Mouse (Mus musculus) limb, embryonic 10.5 days (tissue): Measurements from ENCODE around the gene Wiz. TPM values are rescaled to one million over a fixed set of nuclear protein-coding genes. Genes with fewer than 3 reads are reported as not detected.

Experiments
- DNase-seq: peaks from one replicate; pipeline ENCODE4 v3.0.0-alpha.2; 2017; ENCODE audit warnings: low spot score
- H3K27ac ChIP-seq: fragments of 300-500 bp; sonication (generic); 2 replicates; pipeline ENCODE4 v1.5.1; 2016; ENCODE audit warnings: mild to moderate bottlenecking
- H3K27me3 ChIP-seq: fragments of 300-500 bp; sonication (generic); 2 replicates; pipeline ENCODE4 v1.6.1; 2016; ENCODE audit warnings: low read depth, mild to moderate bottlenecking; ENCODE audit not compliant: poor library complexity, severe bottlenecking
- H3K36me3 ChIP-seq: fragments of 300-500 bp; sonication (generic); 2 replicates; pipeline ENCODE4 v1.6.1; 2016; ENCODE audit warnings: mild to moderate bottlenecking, moderate library complexity
- H3K4me1 ChIP-seq: fragments of 300-500 bp; sonication (generic); 2 replicates; pipeline ENCODE4 v1.6.1; 2016
- H3K4me3 ChIP-seq: fragments of 300-500 bp; sonication (generic); 2 replicates; pipeline ENCODE4 v1.5.1; 2016; ENCODE audit warnings: mild to moderate bottlenecking, moderate library complexity
- H3K9me3 ChIP-seq: fragments of 300-500 bp; sonication (generic); replicated peaks from 2 replicates; pipeline ENCODE4 v1.6.1; 2016; ENCODE audit warnings: mild to moderate bottlenecking
- WGBS: fragments of 180-500 bp; shearing (Covaris S2); methylation state at CpG from one replicate; pipeline ENCODE4 v1.1.7; 2016; 5-methylcytosine and 5-hydroxymethylcytosine counted together
- polyA plus RNA-seq: library from polyadenylated mRNA; unstranded; fragments of >200 nt; fragmentation: Nextera tagmentation; extraction: Ambion mirVana; gene quantifications from 2 replicates; pipeline ENCODE4 v1.2.1, GENCODE M21; 2016

Wiz gene
- polyA plus RNA-seq, 1 experiment from 2014 or later, result 36.7 TPM

DNA sequence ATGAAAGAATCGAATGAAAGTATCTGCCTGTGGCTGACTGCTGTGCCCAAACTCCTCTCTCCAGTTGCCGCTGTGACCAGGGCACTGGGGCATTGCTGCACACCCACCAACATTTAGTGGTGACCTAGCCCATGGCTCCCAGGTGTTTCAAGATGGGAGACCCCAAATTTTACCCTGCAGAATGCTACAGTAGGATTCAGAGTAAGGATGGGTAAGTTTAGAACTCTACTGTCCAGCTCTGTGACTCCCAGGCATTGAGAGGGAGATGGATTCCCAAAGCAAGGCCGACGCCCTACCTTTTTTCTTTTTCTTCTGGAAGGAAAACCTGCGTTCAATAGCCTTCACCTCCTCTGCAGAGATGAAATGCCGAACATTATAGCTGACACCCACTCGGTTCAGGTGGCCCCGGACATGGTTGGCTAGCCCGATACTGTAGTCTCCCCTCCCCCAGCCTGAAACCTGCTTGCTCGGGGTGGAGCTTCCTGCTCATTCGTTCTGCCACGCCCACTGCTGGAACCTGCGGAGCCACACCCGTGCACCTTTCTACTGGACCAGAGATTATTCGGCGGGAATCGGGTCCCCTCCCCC is 20.2 kb downstream of the Wiz start:
- peak overlapping the region; percentile 75 for H3K27ac ChIP-seq
- peak; percentile 54 for DNase-seq
- 11% methylated on average over 14 of the region's 17 CpGs for WGBS

DNA sequence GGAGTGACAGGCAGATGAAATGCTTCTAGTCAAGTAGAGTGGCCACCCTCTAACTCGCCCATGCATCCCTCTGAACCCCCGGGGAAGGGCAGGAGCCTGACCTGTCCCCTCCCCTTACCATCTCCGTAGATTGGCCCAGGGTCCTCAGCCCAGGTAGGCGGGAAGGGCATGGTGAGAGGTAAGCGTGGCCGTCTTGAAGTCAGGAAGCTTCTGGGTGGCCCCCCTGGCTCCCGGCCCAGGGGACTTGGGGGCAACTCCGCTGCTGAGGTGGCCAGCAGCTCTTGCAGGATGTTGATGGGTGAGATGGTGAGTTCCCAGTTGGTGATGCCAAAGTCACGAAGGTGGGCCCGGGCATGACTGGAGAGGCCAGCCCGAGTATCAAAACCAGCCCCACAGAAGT is 21.5 kb downstream of the Wiz start:
- peaks cover 5% of the 10 kb centered on the region for H3K36me3 ChIP-seq
- no peak for DNase-seq
- H3K4me3 ChIP-seq, result no peak overlapping the region
- no peaks in the 10 kb centered on the region for H3K9me3 ChIP-seq
- no peaks in the 10 kb centered on the region for H3K27me3 ChIP-seq
- H3K4me1 ChIP-seq, result peaks cover 32% of the 10 kb centered on the region
- no peak overlapping the region for H3K27ac ChIP-seq
- 88% methylated on average over 11 of the region's 11 CpGs for WGBS

More for the DNA sequence above, 20.2 kb downstream of the Wiz start:
- Histone ChIP-seq H3K27me3 (no peaks in the 10 kb centered on the region), H3K9me3 (no peaks in the 10 kb centered on the region), H3K36me3 (no peaks in the 10 kb centered on the region; the same call in 1 of the 2 replicates), H3K4me1 (peaks cover 21% of the 10 kb centered on the region), H3K4me3 (peak overlapping the region; percentile 42)

- H3K27ac ChIP-seq, result peak overlapping the region; percentile 98; the same call in 1 of the 2 replicates
- peaks cover 36% of the 10 kb centered on the region for H3K4me1 ChIP-seq
- H3K4me3 ChIP-seq, result no peak overlapping the region
- DNase-seq, result no peak
- no peaks in the 10 kb centered on the region for H3K9me3 ChIP-seq
- H3K36me3 ChIP-seq, result peaks cover 29% of the 10 kb centered on the region
- WGBS, result 73% methylated on average over 1 of the region's 1 CpGs
- no peaks in the 10 kb centered on the region for H3K27me3 ChIP-seq
Observed at GRCm38 (mm10) chr17:32365296-32365695, 23.9 kb downstream of the Wiz start.

DNA sequence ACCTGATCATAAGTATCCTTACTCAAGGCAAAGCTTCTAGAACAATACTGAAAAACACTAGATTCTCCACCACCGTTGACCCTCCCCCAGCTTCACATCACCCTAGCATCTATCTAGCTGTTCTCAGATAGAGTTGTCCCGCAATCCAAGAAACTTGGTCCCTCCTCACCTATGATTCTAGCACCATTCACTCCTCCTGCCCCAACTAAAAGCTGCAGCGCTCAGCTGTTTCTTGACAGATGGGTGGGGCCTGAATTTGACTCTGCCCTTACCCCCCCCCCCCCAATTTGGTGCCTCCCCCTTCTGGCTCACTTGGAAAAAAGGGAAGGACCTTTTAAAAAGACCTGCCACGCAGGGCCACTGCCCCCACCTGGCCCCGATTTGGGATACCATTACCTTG is 24.4 kb downstream of the Wiz start:
- Histone ChIP-seq H3K4me3 (peak overlapping the region; percentile 95), H3K9me3 (no peaks in the 10 kb centered on the region), H3K4me1 (peaks cover 36% of the 10 kb centered on the region), H3K27me3 (no peaks in the 10 kb centered on the region), H3K36me3 (peaks cover 33% of the 10 kb centered on the region), H3K27ac (peak overlapping the region; percentile 98)
- 58% methylated on average over 5 of the region's 5 CpGs for WGBS
- no peak for DNase-seq

- peak; percentile 93 for DNase-seq
- peak overlapping the region; percentile 98 for H3K27ac ChIP-seq
- no peaks in the 10 kb centered on the region for H3K9me3 ChIP-seq
- H3K4me1 ChIP-seq, result peaks cover 36% of the 10 kb centered on the region
- 1% methylated on average over 47 of the region's 47 CpGs for WGBS
- no peaks in the 10 kb centered on the region for H3K27me3 ChIP-seq
- peaks cover 38% of the 10 kb centered on the region for H3K36me3 ChIP-seq
- H3K4me3 ChIP-seq, result peak overlapping the region; percentile 95
Observed at GRCm38 (mm10) chr17:32364331-32364730, 24.9 kb downstream of the Wiz start.

DNA sequence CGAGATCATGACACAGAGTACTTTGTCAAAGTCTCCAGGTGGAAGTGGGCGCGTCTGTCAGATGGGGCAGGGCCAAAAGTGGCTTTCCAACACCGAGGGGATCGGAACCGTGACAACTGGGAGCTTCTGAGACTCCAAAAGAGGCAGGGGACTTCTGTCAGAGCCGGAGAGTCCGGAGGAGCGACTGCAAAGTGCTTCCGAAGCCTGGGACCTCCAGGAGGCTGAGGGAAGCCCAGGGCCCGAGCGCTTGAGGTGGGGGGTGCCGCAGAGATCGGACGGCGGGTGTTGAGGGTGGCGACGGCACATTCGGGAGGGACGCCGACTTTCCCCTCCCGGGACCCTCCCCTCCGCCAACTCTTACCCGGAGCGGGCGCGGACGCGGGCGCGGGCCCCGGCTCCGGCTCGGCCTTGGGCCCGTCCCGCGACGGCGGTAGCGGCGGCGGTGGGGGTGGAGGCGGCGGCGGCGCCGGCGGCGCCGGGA is 25.4 kb downstream of the Wiz start:
- WGBS, result 3% methylated on average over 41 of the region's 50 CpGs
- Histone ChIP-seq H3K4me3 (peak overlapping the region; percentile 95), H3K4me1 (peaks cover 33% of the 10 kb centered on the region), H3K27ac (peak overlapping the region; percentile 98), H3K27me3 (no peaks in the 10 kb centered on the region), H3K36me3 (peaks cover 43% of the 10 kb centered on the region), H3K9me3 (no peaks in the 10 kb centered on the region)
- peak; percentile 58 for DNase-seq

- WGBS, result 86% methylated on average over 4 of the region's 4 CpGs
Observed at GRCm38 (mm10) chr17:32362686-32363085, 26.6 kb downstream of the Wiz start.

DNA sequence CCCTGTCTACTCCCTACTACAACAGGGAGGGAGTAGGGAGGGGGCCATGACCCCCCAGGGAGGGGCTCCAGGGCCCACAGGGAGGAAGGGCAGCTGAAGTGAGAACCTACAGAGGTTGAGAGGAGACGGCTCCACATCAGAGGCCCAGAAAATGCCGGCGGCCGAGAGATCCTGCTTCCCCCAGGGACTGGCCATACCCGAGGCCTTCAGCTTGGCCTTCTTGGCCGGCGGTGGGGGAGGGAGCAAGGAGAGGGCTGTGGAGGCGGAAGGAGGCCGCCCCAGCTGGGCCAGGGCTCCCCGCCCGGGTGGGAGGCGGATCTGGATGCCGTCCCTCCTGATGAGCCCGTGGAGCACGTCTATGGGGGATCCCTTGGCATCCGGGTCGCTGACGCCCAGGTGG is 29.3 kb downstream of the Wiz start:
- Histone ChIP-seq H3K4me3 (no peak overlapping the region), H3K36me3 (peaks cover 82% of the 10 kb centered on the region), H3K27me3 (no peaks in the 10 kb centered on the region), H3K27ac (no peak overlapping the region), H3K4me1 (peaks cover 22% of the 10 kb centered on the region), H3K9me3 (no peaks in the 10 kb centered on the region)
- no peak for DNase-seq
- WGBS, result 92% methylated on average over 18 of the region's 18 CpGs

More at GRCm38 (mm10) chr17:32362686-32363085, 26.6 kb downstream of the Wiz start:
- Histone ChIP-seq H3K4me3 (peak overlapping the region; percentile 95), H3K9me3 (no peaks in the 10 kb centered on the region), H3K36me3 (peaks cover 55% of the 10 kb centered on the region), H3K4me1 (peaks cover 27% of the 10 kb centered on the region), H3K27ac (peak overlapping the region; percentile 26; the same call in 1 of the 2 replicates), H3K27me3 (no peaks in the 10 kb centered on the region)
- DNase-seq, result no peak

DNA sequence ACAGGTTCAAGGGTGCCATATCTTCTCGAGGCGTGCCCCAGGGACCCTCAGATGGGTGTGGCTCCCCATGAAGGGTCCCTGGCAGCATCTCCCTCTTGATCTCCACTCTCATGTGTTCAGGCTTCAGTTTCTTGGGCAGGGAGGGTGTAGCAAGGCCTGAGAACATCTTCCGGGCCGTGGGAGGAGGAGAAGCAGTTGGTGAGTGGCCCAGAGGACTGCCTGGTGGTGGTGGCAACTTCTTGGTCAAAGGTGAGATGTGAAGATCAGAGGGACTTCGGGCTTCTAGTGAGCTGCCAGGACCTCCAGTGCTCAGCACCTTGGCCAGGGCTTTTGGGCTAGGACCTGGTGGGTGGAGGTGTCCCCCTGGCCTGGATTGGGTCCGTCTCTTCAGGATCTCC is 30.3 kb downstream of the Wiz start:
- DNase-seq, result no peak
- 98% methylated on average over 6 of the region's 6 CpGs for WGBS

DNA sequence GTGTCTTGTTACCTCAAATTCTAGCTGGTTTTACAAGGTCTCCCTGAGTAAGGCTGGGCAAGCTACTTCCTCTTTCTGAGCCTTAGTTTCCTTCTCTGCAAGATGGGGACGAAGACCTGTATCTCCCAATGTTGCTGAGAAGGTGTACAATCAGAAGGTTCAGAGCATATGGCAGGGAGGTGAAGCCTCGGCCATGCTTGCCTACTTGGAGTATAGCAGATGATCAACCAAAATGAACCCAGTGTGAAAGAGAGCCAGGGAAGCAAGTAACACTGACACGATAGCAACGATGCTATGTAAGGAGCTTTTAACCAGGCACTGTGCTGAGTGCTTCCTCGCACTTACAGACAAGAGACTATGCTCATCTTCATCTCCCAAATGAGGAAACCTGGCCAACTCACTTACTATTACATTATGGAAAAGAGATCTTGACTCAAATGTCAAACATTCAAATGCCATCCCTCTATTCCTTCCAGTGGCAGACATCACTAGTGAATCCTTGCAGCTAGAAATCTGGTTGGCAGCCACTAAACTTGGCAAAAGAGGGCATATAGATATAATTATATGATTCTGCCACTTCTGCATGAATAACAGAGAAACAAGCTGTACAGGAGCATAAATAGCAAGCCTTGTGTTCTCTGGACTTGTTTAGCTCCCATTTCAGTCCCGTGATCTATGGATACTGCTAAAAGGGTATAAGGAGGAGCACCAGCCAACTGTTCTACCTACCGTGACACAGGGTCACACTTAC is 30.9 kb downstream of the Wiz start:
- Histone ChIP-seq H3K27me3 (no peaks in the 10 kb centered on the region), H3K4me1 (peaks cover 11% of the 10 kb centered on the region), H3K27ac (no peak overlapping the region), H3K36me3 (peaks cover 98% of the 10 kb centered on the region), H3K9me3 (no peaks in the 10 kb centered on the region), H3K4me3 (no peak overlapping the region)
- DNase-seq, result no peak
- WGBS, result 95% methylated on average over 7 of the region's 7 CpGs

More for the DNA sequence above, 30.3 kb downstream of the Wiz start:
- no peaks in the 10 kb centered on the region for H3K9me3 ChIP-seq
- peaks cover 92% of the 10 kb centered on the region for H3K36me3 ChIP-seq
- no peak overlapping the region for H3K4me3 ChIP-seq
- H3K4me1 ChIP-seq, result peaks cover 15% of the 10 kb centered on the region
- H3K27ac ChIP-seq, result no peak overlapping the region
- no peaks in the 10 kb centered on the region for H3K27me3 ChIP-seq

GRCm38 (mm10) chr17:32356766-32357760 is 32.2 kb downstream of the Wiz start:
- H3K4me1 ChIP-seq, result no peaks in the 10 kb centered on the region
- 88% methylated on average over 24 of the region's 24 CpGs for WGBS

DNA sequence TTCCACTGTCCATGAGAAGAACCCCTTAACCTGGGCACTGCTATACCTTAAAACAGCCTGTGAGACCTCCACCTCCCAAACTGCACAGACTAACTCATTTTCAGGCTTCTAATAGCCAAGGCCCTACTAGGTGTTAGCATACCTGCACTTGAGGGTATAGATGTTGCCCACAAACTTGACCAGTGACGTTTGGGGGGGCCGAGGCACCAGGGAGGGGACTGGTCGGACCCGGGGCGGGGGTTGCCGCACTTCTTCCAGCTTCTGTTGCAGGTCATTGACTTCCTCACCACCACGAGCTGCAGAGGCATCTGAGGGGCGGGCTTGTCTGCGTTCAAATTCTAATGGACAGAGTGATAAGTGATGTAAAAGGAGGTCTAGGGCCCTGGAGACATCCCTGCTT is 33.0 kb downstream of the Wiz start:
- WGBS, result 91% methylated on average over 9 of the region's 9 CpGs
- H3K27me3 ChIP-seq, result no peaks in the 10 kb centered on the region
- no peak overlapping the region for H3K4me3 ChIP-seq
- no peaks in the 10 kb centered on the region for H3K9me3 ChIP-seq
- peaks cover 88% of the 10 kb centered on the region for H3K36me3 ChIP-seq
- no peak for DNase-seq
- H3K4me1 ChIP-seq, result no peaks in the 10 kb centered on the region; the same call in 1 of the 2 replicates
- no peak overlapping the region for H3K27ac ChIP-seq

More at GRCm38 (mm10) chr17:32356766-32357760, 32.2 kb downstream of the Wiz start:
- no peaks in the 10 kb centered on the region for H3K9me3 ChIP-seq
- no peak overlapping the region for H3K27ac ChIP-seq
- DNase-seq, result no peak
- peaks cover 96% of the 10 kb centered on the region for H3K36me3 ChIP-seq
- H3K4me3 ChIP-seq, result no peak overlapping the region; the same call in 1 of the 2 replicates
- H3K27me3 ChIP-seq, result no peaks in the 10 kb centered on the region
